Mouse (Mus musculus) MEL (cell line): ENCODE measurements at regions not wholly inside any gene's neighbourhood (a gene's known extent, or its start where the extent isn't known, plus 50 kb on each side); places are given as distances from the start of the nearest gene placed in this dataset.

ENCODE experiments used
- BHLHE40 ChIP-seq: IDR thresholded peaks from 2 replicates; pipeline ENCODE4 v1.6.1; 2012; ENCODE audit warnings: low read depth, mild to moderate bottlenecking, inconsistent platforms, low read length, improper control_type of control experiment, borderline replicate concordance
- CHD2 ChIP-seq: IDR thresholded peaks from 2 replicates; pipeline ENCODE4 v1.6.1; 2011; ENCODE audit warnings: low read length, improper control_type of control experiment
- CTCF ChIP-seq, 3 experiments: IDR thresholded peaks in 2 of 3; conservative IDR thresholded peaks in 1 of 3; 2 replicates each; pipeline ENCODE4 v1.5.1; 2011 to 2012; ENCODE audit warnings: low read length in 3 of 3, low read depth in 2 of 3, mild to moderate bottlenecking in 2 of 3, improper control_type of control experiment in 1 of 3, inconsistent platforms in 1 of 3, mixed read lengths in 1 of 3, moderate library complexity in 1 of 3; ENCODE audit not compliant: control insufficient read depth in 1 of 3, insufficient read depth in 1 of 3, poor library complexity in 1 of 3, severe bottlenecking in 1 of 3
- MAZ ChIP-seq: IDR thresholded peaks from 2 replicates; pipeline ENCODE4 v1.6.1; 2012; ENCODE audit warnings: low read depth, mild to moderate bottlenecking, inconsistent platforms, low read length, improper control_type of control experiment
- POLR2A ChIP-seq, 2 experiments: IDR thresholded peaks; 2 replicates each; pipeline ENCODE4 v1.6.1; 2011 to 2012; ENCODE audit warnings: low read length in 2 of 2, mild to moderate bottlenecking in 2 of 2, control low read depth in 1 of 2, improper control_type of control experiment in 1 of 2, low read depth in 1 of 2, moderate library complexity in 1 of 2; ENCODE audit not compliant: control insufficient read depth in 1 of 2, insufficient read depth in 1 of 2, poor library complexity in 1 of 2

DNA sequence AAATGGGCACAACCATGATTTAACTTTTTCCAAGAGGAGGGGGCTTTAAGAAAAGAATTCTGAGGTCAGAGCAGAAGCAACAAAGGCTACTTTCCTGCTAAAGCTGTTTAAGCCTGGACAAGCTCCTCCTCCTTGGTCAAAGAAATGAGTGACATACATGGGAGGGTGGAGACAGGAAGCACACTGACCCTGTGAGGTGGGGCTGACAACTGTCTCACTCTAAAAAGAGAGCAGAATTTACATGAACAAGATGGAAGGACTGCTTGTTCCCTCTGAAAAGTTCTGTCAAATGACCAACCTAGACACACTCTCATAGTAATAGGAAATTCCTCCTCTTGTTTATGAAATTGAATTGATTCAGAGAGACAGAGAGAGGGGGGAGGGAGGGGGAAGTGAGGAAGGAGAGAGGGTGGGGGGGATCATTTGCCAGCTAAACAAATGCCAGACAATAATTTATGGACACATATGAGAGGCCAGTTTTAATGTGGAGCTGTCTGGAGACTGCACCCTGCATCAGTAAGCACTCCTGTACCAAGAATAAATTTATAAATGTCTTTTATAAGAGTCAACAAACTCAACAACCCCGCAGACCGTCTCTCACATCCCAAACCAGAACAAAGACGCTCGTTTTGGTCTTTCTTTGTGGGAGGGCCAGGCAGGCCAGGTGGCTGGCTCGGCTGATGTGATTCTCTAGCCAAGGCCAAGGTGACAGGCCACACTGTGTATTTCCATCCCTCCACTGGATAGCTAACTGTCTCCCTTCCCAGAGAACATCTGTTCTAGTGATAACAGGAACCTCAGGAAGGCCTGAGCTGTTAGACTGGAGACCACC is 110.6 kb upstream of the Stc2 start:
- no peak for TF ChIP-seq POLR2A (IDR thresholded peaks at IDR 0.05; ENCODE audit: control insufficient read depth in 1 of 2, insufficient read depth in 1 of 2, low read depth in 1 of 2, low read length in 2 of 2, poor library complexity in 1 of 2)
- TF ChIP-seq MAZ = no peak
- no peak for TF ChIP-seq CTCF (IDR thresholded peaks at IDR 0.05 in 2 of 3, conservative IDR thresholded peaks at IDR 0.05 in 1 of 3; ENCODE audit: control insufficient read depth in 1 of 3, insufficient read depth in 1 of 3, low read depth in 2 of 3, low read length in 3 of 3, poor library complexity in 1 of 3, severe bottlenecking in 1 of 3)
- TF ChIP-seq CHD2 = no peak
- TF ChIP-seq BHLHE40 = no peak
